Mouse (Mus musculus) brain, adult 2 months (tissue): ENCODE results near the gene Wdr35.

Experiments used
- DNase-seq: peaks from one replicate; pipeline ENCODE4 v3.0.0; 2011; ENCODE audit warnings: low read depth, low spot score

Wdr35 gene

GRCm38 (mm10) chr12:9050824-9051223, 77.1 kb downstream of the Wdr35 start:
- no peak for DNase-seq

GRCm38 (mm10) chr12:9052075-9052829, 78.6 kb downstream of the Wdr35 start:
- peak; percentile 87 for DNase-seq

DNA sequence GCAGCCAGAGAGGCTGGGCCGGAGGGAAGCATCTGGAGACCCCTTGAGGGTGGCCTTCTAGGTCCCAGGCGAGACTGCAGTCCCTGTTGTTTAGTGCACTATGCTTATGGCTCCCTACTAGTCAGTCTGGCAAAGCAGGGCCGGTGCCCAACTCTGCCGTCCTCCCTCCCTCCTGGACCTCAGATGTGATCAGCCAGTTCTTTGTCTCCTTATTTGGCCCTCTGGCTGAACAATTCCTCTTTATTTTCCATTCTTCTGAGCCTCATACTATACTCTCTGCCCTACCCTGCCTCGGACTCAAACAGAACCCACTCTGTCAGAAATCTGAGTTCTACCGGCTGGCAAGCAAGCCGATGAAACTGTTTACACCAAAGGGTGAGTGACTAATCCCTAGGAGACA, 79.7 kb downstream of the Wdr35 start:
- peak; percentile 79 for DNase-seq

GRCm38 (mm10) chr12:9054012-9054411, 80.3 kb downstream of the Wdr35 start:
- no peak for DNase-seq

- no peak for DNase-seq
These were observed 81.6 kb downstream of the Wdr35 start for GRCm38 (mm10) chr12:9055269-9055668.

GRCm38 (mm10) chr12:9059502-9059901, 85.8 kb downstream of the Wdr35 start:
- no peak for DNase-seq

- no peak for DNase-seq
These were observed 86.3 kb downstream of the Wdr35 start for GRCm38 (mm10) chr12:9059965-9060364.

DNA sequence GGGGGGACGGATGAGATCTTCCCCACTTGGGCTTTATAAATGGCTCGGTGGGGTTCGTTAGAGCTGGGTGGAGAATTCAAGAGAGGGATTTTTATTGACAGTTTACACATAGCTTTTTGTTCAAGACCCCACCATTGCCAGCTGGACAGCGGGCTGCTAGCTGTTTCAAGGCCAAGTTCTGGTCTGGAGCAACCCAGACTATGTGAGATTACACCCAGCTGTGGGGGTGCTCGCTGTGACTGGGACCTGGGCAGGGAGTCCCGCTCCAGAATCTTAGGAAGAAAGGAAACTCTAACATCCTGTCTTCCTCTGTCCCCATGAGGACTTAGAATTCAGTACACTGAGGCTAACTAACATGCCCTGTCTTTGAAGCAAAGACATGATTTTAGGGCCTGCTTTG, 89.9 kb downstream of the Wdr35 start:
- no peak for DNase-seq

DNA sequence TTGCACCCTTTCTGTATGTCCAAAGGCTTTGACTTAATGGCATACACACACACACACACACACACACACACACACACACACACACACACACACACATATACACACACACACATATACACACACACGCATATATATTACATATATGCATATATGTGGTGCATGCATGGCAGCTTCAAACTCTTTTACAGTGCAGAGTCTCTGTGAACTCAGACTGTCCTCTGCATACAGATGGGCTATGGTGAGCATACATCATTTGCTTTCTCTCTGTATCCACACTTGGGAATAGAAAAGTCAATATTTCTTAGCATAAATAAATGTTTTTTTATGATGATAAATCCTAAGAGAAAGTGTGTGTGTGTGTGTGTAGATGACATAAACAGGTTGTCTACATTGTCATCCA, 97.4 kb downstream of the Wdr35 start:
- no peak for DNase-seq

GRCm38 (mm10) chr12:9071493-9071892, 97.8 kb downstream of the Wdr35 start:
- DNase-seq, result no peak

- no peak for DNase-seq
These were observed 103.9 kb downstream of the Wdr35 start for GRCm38 (mm10) chr12:9077554-9078125.
